Mouse (Mus musculus): Measurements from ENCODE around the gene Ccdc185. TPM values are rescaled to one million over a fixed set of nuclear protein-coding genes. Genes with fewer than 3 reads are reported as not detected.
A peak's percentile ranks its signal among the peaks of the same experiment; 100 is the strongest.

Ccdc185 gene
- polyA plus RNA-seq, 1 experiment: not detected

DNA sequence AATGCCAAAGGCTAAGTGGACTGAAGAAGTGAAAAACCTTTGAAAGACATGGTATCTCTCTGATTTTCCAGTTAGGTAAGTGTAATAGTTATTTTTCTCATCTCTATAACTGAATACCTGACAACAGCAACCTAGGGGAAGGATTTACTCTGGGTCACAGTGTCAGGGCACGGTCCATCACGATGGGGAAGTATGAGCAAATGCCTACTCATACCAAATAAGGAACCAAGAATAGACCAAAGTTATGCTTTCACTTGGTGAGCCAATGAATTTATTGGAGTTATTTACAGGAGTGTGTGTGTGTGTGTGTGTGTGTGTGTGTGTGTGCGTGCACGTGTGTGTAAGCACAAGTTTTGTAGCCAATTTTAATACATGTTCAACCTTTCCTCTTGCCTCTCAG lies 41.5 kb downstream of the Ccdc185 start:
- Histone ChIP-seq H3K27ac (ENCODE audit: insufficient read depth, low read depth, low read length) (peak overlapping the region; percentile 19; the same call in 1 of the 2 replicates), H3K4me1 (ENCODE audit: control insufficient read depth, insufficient read depth, low read length) (peaks cover 4% of the 10 kb centered on the region), H3K4me3 (ENCODE audit: insufficient read depth, low read length) (no peak overlapping the region)
- TF ChIP-seq CTCF (IDR thresholded peaks at IDR 0.05; ENCODE audit: low read depth, low read length) (no peak), POLR2A (IDR thresholded peaks at IDR 0.05; ENCODE audit: borderline replicate concordance, low read depth, low read length) (no peak)

DNA sequence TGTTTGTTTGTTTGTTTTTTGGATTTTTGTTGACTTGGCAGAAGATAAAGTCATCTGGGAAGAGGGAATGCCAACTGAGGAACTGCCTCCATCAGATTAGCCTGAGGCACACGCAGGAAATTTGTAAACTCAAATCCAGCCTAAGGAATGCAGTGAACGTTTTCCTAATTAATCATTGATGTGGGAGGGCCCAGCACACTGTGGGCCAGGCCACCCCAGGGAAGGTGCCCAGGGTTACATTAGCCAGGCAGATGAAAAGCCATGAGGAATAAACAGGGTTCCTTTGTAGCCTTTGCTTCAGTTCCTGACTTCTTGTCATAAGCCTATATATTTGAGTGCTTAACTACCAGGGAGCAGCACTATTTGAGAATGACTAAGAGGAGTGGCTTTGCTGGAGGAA lies 44.1 kb downstream of the Ccdc185 start:
- H3K27ac ChIP-seq (ENCODE audit: insufficient read depth, low read depth, low read length): no peak overlapping the region
- H3K4me3 ChIP-seq (ENCODE audit: insufficient read depth, low read length): no peak overlapping the region
- TF ChIP-seq CTCF (IDR thresholded peaks at IDR 0.05; ENCODE audit: low read depth, low read length) (no peak), POLR2A (IDR thresholded peaks at IDR 0.05; ENCODE audit: borderline replicate concordance, low read depth, low read length) (no peak)
- H3K4me1 ChIP-seq (ENCODE audit: control insufficient read depth, insufficient read depth, low read length): peaks cover 4% of the 10 kb centered on the region

DNA sequence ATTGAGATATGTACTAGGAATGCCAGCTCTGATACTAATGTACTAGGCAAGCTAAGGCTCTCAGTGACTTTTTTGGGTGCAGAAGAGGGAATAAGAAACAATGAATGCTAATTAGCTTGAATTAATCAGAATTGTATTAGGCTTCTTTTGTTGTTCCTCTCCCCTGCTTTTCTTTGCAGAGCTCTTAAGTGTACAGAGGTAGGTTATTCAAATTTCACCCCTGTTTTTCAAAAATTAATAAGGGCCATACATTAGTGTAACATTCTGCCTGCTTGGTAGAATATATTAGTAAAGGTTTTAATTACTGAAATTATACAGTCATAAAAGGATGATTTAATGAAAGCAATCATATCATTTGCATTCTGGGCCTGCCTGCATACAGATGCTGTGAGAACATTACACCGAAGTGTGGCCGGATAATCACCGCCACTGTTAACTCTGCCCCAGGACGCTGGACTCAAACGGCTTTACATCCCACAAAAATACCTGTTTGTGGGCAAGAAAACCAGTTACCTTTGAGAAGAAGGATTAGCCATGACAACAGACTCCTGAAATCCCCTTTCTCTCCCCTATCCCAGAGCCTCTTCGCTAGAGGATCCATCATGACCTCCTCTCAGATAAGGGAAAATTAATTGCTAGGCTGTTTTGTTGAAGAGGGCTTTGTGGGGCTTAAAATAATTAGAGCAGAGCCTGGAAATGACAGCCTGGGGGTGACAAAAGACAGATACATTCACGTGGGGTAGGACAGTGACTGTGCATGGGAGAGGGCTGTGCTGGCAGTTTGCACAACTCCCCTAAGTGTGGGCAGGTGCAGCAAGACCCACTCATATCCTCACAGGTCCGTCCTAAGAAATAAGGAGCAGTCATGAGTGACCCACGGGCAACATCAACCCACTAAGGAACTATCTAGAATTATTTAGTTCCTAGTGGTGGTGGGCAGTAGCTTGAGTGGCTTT lies 49.3 kb downstream of the Ccdc185 start:
- Histone ChIP-seq H3K4me1 (ENCODE audit: control insufficient read depth, insufficient read depth, low read length) (no peaks in the 10 kb centered on the region), H3K4me3 (ENCODE audit: insufficient read depth, low read length) (no peak overlapping the region), H3K27ac (ENCODE audit: insufficient read depth, low read depth, low read length) (no peak overlapping the region)
- TF ChIP-seq CTCF (IDR thresholded peaks at IDR 0.05; ENCODE audit: low read depth, low read length): no peak
- TF ChIP-seq POLR2A (IDR thresholded peaks at IDR 0.05; ENCODE audit: borderline replicate concordance, low read depth, low read length): no peak

Other genes starting within 250 kb of the Ccdc185 start
- gene Capn2, start 231.6 kb downstream of the Ccdc185 start, polyA plus RNA-seq (2012; ENCODE audit: insufficient read depth, insufficient read length, missing spikeins): 132 and 135 TPM in 2 replicates
- not detected in 2 replicates for gene Capn8, start 184.2 kb downstream of the Ccdc185 start, polyA plus RNA-seq (2012; ENCODE audit: insufficient read depth, insufficient read length, missing spikeins)
- not detected in 2 replicates for gene Susd4, start 14.7 kb upstream of the Ccdc185 start, polyA plus RNA-seq (2012; ENCODE audit: insufficient read depth, insufficient read length, missing spikeins)
- gene Tlr5, start 205.6 kb upstream of the Ccdc185 start, polyA plus RNA-seq (2012; ENCODE audit: insufficient read depth, insufficient read length, missing spikeins): 2.3 and 2.7 TPM in 2 replicates

Data from bone marrow macrophage, adult 2 months (primary cell).